ENCODE assay signal across 15 mouse cellular contexts in genomic region chr16:25445580-25445979, GRCm38 (mm10).
DNase-seq lines count a peak whose midpoint lies in the region; ATAC-seq and TF ChIP-seq lines count a peak whose summit lies in the region.
"Had no signal": no experiment of that assay in that cellular context is flagged by ENCODE, and none has a peak within 500 bp of the region (broad histone marks: within the 10 kb centered on the region; RNA-seq: fewer than 3 reads in every experiment).

No protein-coding gene starts in this region.

- WGBS in heart, embryonic 11.5 days (ENCODE audit: insufficient replicate concordance): 65% methylated on average over 7 of the region's 7 CpGs

- no peaks in the 10 kb centered on the region for H3K9me3 ChIP-seq in heart, embryonic 11.5 days (replicated peaks; ENCODE audit: control insufficient read depth, low read length)
- H3K9me3 ChIP-seq: stomach, embryonic 15.5 days had no signal

- no peak overlapping the region for H3K4me2 ChIP-seq in heart, embryonic 11.5 days
- H3K4me2 ChIP-seq: stomach, embryonic 15.5 days had no signal

- H3K9ac ChIP-seq in heart, embryonic 11.5 days (ENCODE audit: low read depth, low read length): no peak overlapping the region
- H3K9ac ChIP-seq: stomach, embryonic 15.5 days had no signal

- no peaks in the 10 kb centered on the region for H3K79me3 ChIP-seq in C2C12 (ENCODE audit: low read depth)

- no peak overlapping the region for H3ac ChIP-seq in C2C12 (ENCODE audit: control insufficient read depth, insufficient read length, low read depth)

- peak; percentile 52 for DNase-seq in heart, adult 8-10 months (ENCODE audit: low spot score)
- DNase-seq in gastrocnemius, postnatal 10 days: peak; percentile 67
- DNase-seq in kidney, adult 8-10 months: peak; percentile 44 to 47
- no peak for DNase-seq in thymus, postnatal 25 days
- DNase-seq in adrenal gland, postnatal 10 days: no peak
- DNase-seq in layer of hippocampus, adult 2 months (ENCODE audit: low spot score in 2 of 2): no peak
- DNase-seq: cerebellum, adult 9-11 months; lung, postnatal 14 days; right cerebral cortex, adult 18-20 months had no signal

- H3K27ac ChIP-seq in heart, embryonic 11.5 days (ENCODE audit: low read depth, low read length): no peak overlapping the region
- no peak overlapping the region for H3K27ac ChIP-seq in layer of hippocampus, adult 2 months
- H3K27ac ChIP-seq: stomach, embryonic 15.5 days had no signal

- H3K4me1 ChIP-seq in heart, embryonic 11.5 days (ENCODE audit: control insufficient read depth, insufficient read depth, low read length): no peaks in the 10 kb centered on the region
- H3K4me1 ChIP-seq: stomach, embryonic 15.5 days had no signal

- ATAC-seq in heart, embryonic 11.5 days (replicated peaks; ENCODE audit: insufficient number of reproducible peaks, low FRiP score, low TSS enrichment): no peak
- ATAC-seq: CD4-positive, CD25-positive, alpha-beta regulatory T cell, adult 4 months; intestine, embryonic 16.5 days had no signal

- no peaks in the 10 kb centered on the region for H3K36me3 ChIP-seq in heart, embryonic 11.5 days (ENCODE audit: control insufficient read depth, insufficient read depth, low read length)
- no peaks in the 10 kb centered on the region for H3K36me3 ChIP-seq in C2C12 (ENCODE audit: control insufficient read depth, insufficient read depth)
- H3K36me3 ChIP-seq: stomach, embryonic 15.5 days had no signal

- no peak overlapping the region for H3K4me3 ChIP-seq in heart, embryonic 11.5 days (ENCODE audit: low read depth, low read length)
- no peak overlapping the region for H3K4me3 ChIP-seq in C2C12 (ENCODE audit: insufficient read depth, poor library complexity, severe bottlenecking)
- H3K4me3 ChIP-seq in layer of hippocampus, adult 2 months: no peak overlapping the region
- H3K4me3 ChIP-seq: erythroblast, embryonic 14.5 days; stomach, embryonic 15.5 days had no signal

- no peaks in the 10 kb centered on the region for H3K27me3 ChIP-seq in heart, embryonic 11.5 days (ENCODE audit: control insufficient read depth, insufficient read depth, low read length)
- no peaks in the 10 kb centered on the region for H3K27me3 ChIP-seq in C2C12 (ENCODE audit: control insufficient read depth, insufficient read depth, insufficient read length)
- H3K27me3 ChIP-seq: stomach, embryonic 15.5 days had no signal

- TF ChIP-seq CTCF in C2C12 (IDR thresholded peaks at IDR 0.05; ENCODE audit: control insufficient read depth, insufficient read depth, insufficient read length): no peak
- no peak for TF ChIP-seq CTCF in layer of hippocampus, adult 2 months (conservative IDR thresholded peaks at IDR 0.05)

- H3K79me2 ChIP-seq in C2C12 (ENCODE audit: control insufficient read depth, insufficient read depth): no peaks in the 10 kb centered on the region

TF ChIP-seq in C2C12, 6 proteins besides CTCF, POLR2A, EP300 and RAD21:
- TF ChIP-seq USF1 (IDR thresholded peaks at IDR 0.05; ENCODE audit: low read depth): no peak
- TF ChIP-seq MYOD1 (IDR thresholded peaks at IDR 0.05; ENCODE audit: control insufficient read depth, insufficient read length, low read depth): peak; percentile 56

Comparison
In these comparisons a context has a peak if more than half of its experiments do, and no peak if none do; other contexts are left out.
1. DNase-seq: peak in heart, adult 8-10 months (single experiment), gastrocnemius, postnatal 10 days (single experiment) and kidney, adult 8-10 months (2 of 2); none in thymus, postnatal 25 days (single experiment), adrenal gland, postnatal 10 days (single experiment) and layer of hippocampus, adult 2 months (0 of 2).